Mouse (Mus musculus): ENCODE data around the gene Ifne.
"Not testable (repeated sequence)": the region's sequence is repeated elsewhere in the genome, so short reads cannot be mapped to it uniquely, and the experiment has no call there.

Gene Ifne

DNA sequence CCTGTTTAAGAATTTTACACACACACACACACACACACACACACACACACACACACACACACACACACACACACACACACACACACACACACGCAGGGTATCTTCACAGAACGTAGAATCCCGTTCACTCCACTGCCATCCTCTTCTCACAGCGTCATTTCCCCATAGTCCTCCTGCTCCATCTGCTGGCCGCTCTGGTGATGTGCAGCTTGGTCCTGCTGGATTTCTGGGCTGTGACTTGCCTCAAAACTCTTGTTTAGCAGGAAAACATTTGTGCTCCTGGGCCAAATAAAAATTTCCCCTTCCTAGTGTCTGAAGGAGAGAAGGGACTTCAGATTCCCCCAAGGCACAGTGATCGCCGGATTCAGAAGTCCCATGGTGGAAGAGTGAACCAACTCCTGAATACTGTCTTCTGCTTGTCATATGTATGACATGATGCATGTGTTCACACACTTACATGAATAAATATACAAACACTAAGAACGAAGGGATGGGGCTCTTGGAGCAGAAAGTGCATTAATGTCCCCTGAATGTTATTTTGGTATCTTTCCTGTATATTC, 12.6 kb downstream of the Ifne start:
- DNase-seq: peak; percentile 81

DNA sequence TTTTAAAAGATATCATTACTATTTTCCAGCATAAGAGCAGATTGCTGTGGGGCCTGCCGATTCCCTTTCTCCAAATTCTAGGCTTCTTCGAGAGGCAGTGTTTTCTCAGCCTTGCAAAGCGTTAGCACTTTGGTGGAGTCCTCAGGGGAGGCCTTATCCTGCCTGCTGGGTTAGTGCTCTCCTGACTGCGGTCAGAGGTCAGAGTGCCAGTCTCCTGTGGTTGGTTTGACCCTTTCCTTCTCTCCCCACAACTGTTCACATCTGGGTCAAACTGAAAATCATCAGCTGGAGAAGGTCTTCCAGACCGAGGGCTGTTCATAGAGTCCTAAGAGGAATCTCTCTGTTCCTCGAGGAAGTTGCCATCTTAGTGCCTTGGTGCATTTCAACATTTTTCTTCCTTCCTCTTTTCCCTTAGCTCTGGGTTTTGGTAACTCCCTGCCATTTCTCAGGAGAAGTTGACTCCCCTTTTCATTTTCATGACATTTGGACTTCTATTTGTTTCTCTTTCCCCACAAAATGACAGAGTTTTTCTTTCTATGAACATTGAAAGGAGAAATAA, 14.9 kb downstream of the Ifne start:
- no peak for DNase-seq

DNA sequence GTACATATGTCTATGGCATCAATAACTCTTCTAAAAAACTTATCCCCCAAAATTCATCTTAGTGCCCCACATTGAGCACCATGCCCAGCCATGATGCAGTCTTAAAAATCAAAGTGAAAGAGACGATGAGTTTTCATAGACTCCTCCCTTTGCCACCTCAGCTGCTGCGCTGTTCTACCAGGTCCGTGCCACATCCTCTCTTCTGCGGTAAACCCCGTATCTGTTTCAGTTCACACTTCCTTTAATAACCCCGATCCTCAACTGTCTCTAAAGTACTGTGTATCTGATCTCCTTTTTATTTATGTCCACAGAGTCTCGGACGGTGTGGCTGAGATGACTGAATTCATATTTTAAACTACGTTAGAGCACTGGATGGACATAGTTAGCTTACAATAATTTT, 15.4 kb downstream of the Ifne start:
- peak; percentile 13 for DNase-seq

DNA sequence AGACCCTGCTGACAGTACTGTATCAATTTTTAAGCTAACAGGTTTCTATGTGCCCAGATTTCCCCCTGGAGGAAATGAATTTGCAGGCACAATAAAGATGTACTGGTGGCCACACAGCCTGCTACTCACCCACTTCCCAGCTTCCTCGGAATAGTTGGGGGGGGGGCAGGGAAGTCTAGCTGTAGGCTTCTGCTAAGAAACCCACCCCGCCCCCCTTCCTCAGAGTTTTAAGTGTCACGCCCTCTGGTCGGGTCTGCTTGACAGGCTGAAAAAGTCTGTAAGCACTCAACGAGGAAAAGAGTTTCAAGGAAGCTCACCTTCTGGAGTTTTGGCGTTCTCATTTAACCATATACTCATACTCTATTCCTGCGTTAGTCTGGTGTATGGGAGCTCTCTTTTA, 16.7 kb downstream of the Ifne start:
- DNase-seq: no peak

DNA sequence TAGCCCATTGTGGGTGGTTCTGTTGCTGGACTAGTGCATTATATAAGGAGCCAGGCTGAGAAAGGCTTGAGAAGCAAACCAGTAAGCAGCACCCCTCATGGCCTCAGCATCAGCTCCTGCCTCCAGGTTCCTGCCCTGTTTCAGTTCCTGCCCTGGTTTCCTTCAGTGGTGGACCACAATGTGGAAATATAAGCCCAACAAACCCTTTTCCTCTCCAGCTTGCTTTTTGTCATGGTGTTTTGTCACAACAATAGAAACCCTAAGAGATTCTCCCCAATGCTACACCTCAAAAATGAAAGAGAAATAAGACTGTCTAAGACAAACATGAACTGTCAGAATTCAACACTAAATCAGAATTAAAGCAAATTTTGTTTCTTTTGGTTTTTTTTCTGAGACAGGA, 20.8 kb downstream of the Ifne start:
- no peak for DNase-seq

DNA sequence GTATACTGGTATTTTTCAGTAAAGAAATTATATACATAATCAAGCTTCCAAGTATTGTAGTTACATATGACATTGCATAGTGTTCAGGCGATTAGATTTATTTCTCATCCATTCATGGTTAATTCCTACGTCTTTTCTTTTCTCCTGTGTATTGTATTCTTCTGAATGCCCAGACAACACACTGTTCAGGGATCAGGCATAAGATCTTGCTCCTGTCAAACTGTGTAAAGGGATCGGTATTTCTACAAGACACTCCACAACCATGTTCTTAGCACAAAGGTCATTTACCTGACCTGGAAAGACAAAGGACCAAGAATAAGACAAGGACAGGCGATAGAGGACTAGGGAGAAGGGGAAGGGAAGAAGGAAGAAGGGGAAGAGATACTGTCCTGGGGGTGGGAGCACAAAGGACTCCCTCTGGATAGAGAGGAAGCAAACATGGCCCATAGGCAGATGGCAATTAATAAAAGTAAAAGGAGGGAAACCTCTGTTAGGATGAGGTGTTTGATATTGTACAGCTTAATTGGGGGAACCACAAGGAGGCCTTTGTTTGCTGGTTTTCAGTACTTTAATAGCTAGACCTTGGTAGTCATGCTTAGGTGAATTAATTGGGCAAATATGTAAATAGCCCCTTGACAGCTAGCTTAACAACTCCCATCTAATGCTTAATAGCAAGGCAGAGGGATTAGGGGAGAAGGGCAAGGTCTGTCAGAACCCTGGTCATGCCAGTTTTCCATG, 28.8 kb downstream of the Ifne start:
- DNase-seq: no peak

DNA sequence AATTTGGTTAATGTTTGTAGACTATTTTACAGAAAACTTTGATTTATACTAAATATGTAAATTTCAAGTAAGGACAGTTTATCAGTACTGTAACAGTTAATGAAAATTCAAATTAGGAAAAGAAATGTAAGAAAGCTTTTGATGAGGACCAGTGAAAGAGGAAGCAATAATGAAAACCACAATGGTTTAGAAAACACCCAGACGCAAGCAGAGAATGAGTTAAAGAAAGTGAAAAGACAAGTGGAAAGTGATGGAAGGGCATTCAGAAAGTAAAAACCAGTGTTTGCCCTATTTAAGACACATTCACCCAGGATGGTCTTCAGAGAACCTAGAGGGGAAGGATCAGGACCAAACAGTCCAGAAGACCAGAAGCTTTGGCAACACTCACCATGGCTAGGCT, 30.3 kb downstream of the Ifne start, which contains the start of gene Ifna1:
Gene Ifna1 (plus strand): TSS at position 390 of the 400 bp plus-strand sequence.
- DNase-seq: no peak

DNA sequence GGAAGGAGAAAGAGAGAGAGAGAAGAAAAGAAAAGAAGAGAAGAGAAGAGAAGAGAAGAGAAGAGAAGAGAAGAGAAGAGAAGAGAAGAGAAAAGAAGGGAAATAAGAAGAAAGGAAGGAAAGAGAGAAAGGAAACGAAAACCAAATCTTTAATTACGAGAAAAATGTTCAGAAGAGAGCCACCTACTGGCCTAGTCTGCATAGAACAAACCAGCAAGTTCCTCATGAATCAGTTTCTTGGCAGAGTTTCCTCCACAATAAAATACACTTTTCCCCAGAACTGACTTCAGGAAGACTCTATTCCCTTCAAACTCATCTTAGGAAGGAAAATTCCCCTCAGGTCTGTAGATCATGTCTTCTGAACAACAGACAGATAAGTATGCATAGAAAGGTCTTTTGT, 34.7 kb downstream of the Ifne start:
- no peak for DNase-seq

DNA sequence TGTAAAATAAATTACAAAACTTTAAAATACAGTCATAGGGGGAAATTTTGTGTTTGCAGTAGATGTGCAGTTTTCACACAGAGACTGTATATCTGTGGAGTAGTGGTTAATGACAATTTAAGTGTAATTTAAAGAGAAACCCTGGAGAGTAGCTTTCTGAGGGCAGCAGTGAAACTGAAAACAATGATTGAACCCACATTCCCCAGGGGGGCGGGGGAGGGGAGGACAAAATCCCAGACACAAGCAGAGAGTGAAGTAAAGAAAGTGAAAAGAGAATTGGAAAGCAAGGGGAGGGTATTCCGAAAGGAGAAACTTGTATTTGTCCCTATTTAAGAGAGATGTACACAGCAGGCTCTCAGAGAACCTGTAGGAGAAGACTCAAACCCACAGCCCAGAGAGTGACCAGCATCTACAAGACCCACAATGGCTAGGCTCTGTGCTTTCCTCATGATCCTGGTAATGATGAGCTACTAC, 38.5 kb downstream of the Ifne start, which contains the start of gene Ifna4:
Gene Ifna4 (plus strand): TSS at position 424 of the 474 bp plus-strand sequence.
- no peak for DNase-seq

DNA sequence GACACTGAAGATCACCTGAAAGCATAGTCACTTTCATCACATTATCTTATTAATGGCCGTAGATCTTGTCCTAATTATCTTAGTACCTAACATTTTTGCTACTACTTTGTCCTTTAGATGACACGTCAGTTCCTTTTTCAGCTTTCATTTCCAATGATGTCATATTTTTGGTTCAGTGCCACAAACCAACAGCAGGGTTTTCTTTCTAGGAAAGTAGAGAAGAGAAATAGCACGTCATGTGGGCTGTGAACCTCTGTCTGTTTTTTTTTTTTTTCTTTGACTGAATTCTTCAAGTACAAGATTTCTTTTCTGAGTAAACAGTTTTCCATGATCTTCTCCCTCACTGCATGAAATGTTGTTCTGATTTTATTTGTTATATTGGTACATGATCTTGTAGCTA, 39.9 kb downstream of the Ifne start:
- no peak for DNase-seq

DNA sequence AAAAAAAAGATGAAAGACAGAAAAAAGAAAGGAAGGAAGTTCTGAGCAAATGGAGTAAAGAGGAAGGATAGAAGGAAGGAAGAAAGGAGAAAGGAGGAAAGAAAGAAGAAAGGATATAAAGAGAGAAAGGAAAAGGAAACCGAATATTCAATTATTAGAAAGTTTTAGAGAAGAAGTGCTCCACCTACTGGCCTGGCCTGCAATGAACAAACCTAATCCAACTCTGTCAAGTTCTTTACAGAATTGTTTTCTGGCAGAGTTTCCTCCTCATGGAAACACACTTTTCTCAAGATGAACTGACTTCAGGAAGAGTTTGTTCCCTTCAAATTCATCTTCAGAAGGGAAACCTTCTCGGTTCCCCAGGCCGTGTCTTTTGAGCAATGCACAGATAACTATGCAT, 41.2 kb downstream of the Ifne start:
- DNase-seq: no peak

DNA sequence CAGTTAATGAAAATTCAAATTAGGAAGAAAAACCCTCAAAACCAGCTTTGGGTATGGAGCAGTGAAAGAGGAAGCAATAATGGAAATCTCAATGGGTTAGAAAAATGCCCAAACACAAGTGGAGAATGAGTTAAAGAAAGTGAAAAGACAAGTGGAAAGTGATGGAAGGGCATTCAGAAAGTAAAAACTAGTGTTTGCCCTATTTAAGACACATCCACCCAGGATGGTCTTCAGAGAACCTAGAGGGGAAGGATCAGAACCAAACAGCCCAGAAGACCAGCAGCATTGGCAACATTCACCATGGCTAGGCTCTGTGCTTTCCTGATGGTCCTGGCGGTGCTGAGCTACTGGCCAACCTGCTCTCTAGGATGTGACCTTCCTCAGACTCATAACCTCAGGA, 44.8 kb downstream of the Ifne start, which contains the start of gene Ifna5:
Gene Ifna5 (plus strand): TSS at position 301 of the 400 bp plus-strand sequence.
- DNase-seq: not testable (repeated sequence)

DNA sequence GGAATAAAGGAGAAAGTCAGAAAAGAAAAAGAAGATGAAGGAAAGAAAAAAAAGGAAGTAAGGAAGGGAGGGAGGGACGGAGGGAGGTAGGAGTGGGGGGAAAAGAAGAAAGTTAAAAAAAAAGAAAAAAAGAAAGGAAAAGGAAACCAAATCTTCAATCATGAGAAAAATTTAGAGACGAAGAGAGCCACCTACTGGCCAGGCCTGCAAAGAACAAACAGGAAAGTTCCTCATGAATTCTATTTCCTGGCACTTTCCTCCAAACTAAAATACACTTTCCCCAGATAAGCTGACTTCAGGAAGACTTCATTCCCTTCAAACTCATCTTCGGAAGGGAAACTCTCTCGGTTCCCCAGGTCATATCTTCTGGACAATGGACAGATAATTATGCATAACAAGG, 49.5 kb downstream of the Ifne start:
- no peak for DNase-seq
